Mouse (Mus musculus) heart, embryonic 12.5 days (tissue): ENCODE measurements around the gene Map1b. TPM values are rescaled to one million over a fixed set of nuclear protein-coding genes. Genes with fewer than 3 reads are reported as not detected.
A peak's percentile ranks its signal among the peaks of the same experiment; 100 is the strongest.

Experiments
- ATAC-seq: fragments of 200-750 bp; cut with Nextera tagmentation; 2 replicates; pipeline ENCODE4 v1.8.0; 2017; ENCODE audit warnings: moderate TSS enrichment, moderate library complexity; ENCODE audit not compliant: insufficient number of reproducible peaks, low FRiP score
- H3K27ac ChIP-seq: fragments of 300-500 bp; sonication (generic); 2 replicates; pipeline ENCODE4 v1.5.1; 2016; ENCODE audit warnings: mild to moderate bottlenecking, moderate library complexity; ENCODE audit not compliant: poor library complexity, severe bottlenecking
- H3K27me3 ChIP-seq: fragments of 300-500 bp; sonication (generic); replicated peaks from 2 replicates; pipeline ENCODE4 v1.6.1; 2016; ENCODE audit warnings: mild to moderate bottlenecking, moderate library complexity
- H3K36me3 ChIP-seq: fragments of 300-500 bp; sonication (generic); 2 replicates; pipeline ENCODE4 v1.6.1; 2016; ENCODE audit warnings: mild to moderate bottlenecking, moderate library complexity
- H3K4me1 ChIP-seq: fragments of 300-500 bp; sonication (generic); replicated peaks from 2 replicates; pipeline ENCODE4 v1.6.1; 2016; ENCODE audit warnings: mild to moderate bottlenecking
- H3K4me2 ChIP-seq: fragments of 300-500 bp; sonication (generic); 2 replicates; pipeline ENCODE4 v1.6.1; 2016; ENCODE audit warnings: mild to moderate bottlenecking, moderate library complexity
- H3K4me3 ChIP-seq: fragments of 300-500 bp; sonication (generic); 2 replicates; pipeline ENCODE4 v1.5.1; 2016; ENCODE audit warnings: mild to moderate bottlenecking
- H3K9ac ChIP-seq: fragments of 300-500 bp; sonication (generic); 2 replicates; pipeline ENCODE4 v1.6.1; 2016; ENCODE audit warnings: mild to moderate bottlenecking, moderate library complexity
- H3K9me3 ChIP-seq: fragments of 300-500 bp; sonication (generic); replicated peaks from 2 replicates; pipeline ENCODE4 v1.6.1; 2016; ENCODE audit warnings: mild to moderate bottlenecking, moderate library complexity
- WGBS: fragments of 180-500 bp; shearing (Covaris S2); methylation state at CpG from one replicate; pipeline ENCODE4 v1.1.7; 2016; 5-methylcytosine and 5-hydroxymethylcytosine counted together
- polyA plus RNA-seq: library from polyadenylated mRNA; unstranded; fragments of >200 nt; fragmentation: Nextera tagmentation; extraction: Ambion mirVana; gene quantifications from 2 replicates; pipeline ENCODE4 v1.2.1, GENCODE M21; 2016

The Map1b gene
- polyA plus RNA-seq, 1 experiment from 2014 or later = 151 TPM

GRCm38 (mm10) chr13:99485861-99486260 is 30.5 kb downstream of the Map1b start:
- no peak overlapping the region for H3K4me2 ChIP-seq
- H3K9me3 ChIP-seq = no peaks in the 10 kb centered on the region
- H3K4me1 ChIP-seq = peaks cover 37% of the 10 kb centered on the region
- 93% methylated on average over 9 of the region's 9 CpGs for WGBS
- H3K27me3 ChIP-seq = no peaks in the 10 kb centered on the region
- no peak overlapping the region for H3K9ac ChIP-seq
- no peak for ATAC-seq
- H3K27ac ChIP-seq = no peak overlapping the region
- peaks cover 20% of the 10 kb centered on the region for H3K36me3 ChIP-seq
- H3K4me3 ChIP-seq = no peak overlapping the region

- H3K36me3 ChIP-seq = peaks cover 20% of the 10 kb centered on the region
- H3K27ac ChIP-seq = no peak overlapping the region
- no peak for ATAC-seq
Measured at GRCm38 (mm10) chr13:99485331-99485733, 31.0 kb downstream of the Map1b start.

GRCm38 (mm10) chr13:99484905-99485304 is 31.4 kb downstream of the Map1b start:
- no peak overlapping the region for H3K4me2 ChIP-seq
- WGBS = 59% methylated on average over 10 of the region's 10 CpGs
- peaks cover 37% of the 10 kb centered on the region for H3K4me1 ChIP-seq
- H3K9ac ChIP-seq = no peak overlapping the region
- peaks cover 16% of the 10 kb centered on the region for H3K36me3 ChIP-seq
- H3K27ac ChIP-seq = no peak overlapping the region
- H3K9me3 ChIP-seq = no peaks in the 10 kb centered on the region
- no peaks in the 10 kb centered on the region for H3K27me3 ChIP-seq
- ATAC-seq = no peak
- H3K4me3 ChIP-seq = no peak overlapping the region

More at GRCm38 (mm10) chr13:99485331-99485733, 31.0 kb downstream of the Map1b start:
- Histone ChIP-seq H3K9me3 (no peaks in the 10 kb centered on the region), H3K9ac (no peak overlapping the region), H3K4me2 (no peak overlapping the region), H3K4me1 (peaks cover 37% of the 10 kb centered on the region), H3K4me3 (no peak overlapping the region), H3K27me3 (no peaks in the 10 kb centered on the region)
- WGBS = 71% methylated on average over 7 of the region's 7 CpGs

GRCm38 (mm10) chr13:99483433-99483832 is 32.9 kb downstream of the Map1b start:
- Histone ChIP-seq H3K27ac (no peak overlapping the region), H3K4me1 (peaks cover 37% of the 10 kb centered on the region), H3K4me2 (no peak overlapping the region), H3K9me3 (no peaks in the 10 kb centered on the region), H3K27me3 (no peaks in the 10 kb centered on the region), H3K4me3 (no peak overlapping the region), H3K36me3 (peaks cover 21% of the 10 kb centered on the region), H3K9ac (no peak overlapping the region)
- no peak for ATAC-seq

GRCm38 (mm10) chr13:99475488-99475887 is 40.9 kb downstream of the Map1b start:
- no peak overlapping the region for H3K9ac ChIP-seq
- peaks cover 18% of the 10 kb centered on the region for H3K4me1 ChIP-seq
- no peaks in the 10 kb centered on the region for H3K27me3 ChIP-seq
- no peaks in the 10 kb centered on the region for H3K9me3 ChIP-seq
- WGBS = 21% methylated on average over 6 of the region's 6 CpGs
- 0 out of 2 replicates have a peak, but pooled peaks have one; percentile 40 for ATAC-seq
- peaks cover 18% of the 10 kb centered on the region for H3K36me3 ChIP-seq
- H3K27ac ChIP-seq = peak overlapping the region; percentile 60
- H3K4me2 ChIP-seq = peak overlapping the region; percentile 46
- H3K4me3 ChIP-seq = no peak overlapping the region

- peak overlapping the region; percentile 20 for H3K27ac ChIP-seq
- H3K9me3 ChIP-seq = no peaks in the 10 kb centered on the region
- H3K4me3 ChIP-seq = no peak overlapping the region
- H3K4me1 ChIP-seq = peaks cover 18% of the 10 kb centered on the region
- H3K36me3 ChIP-seq = peaks cover 22% of the 10 kb centered on the region
- no peak for ATAC-seq
- H3K9ac ChIP-seq = no peak overlapping the region
- H3K27me3 ChIP-seq = no peaks in the 10 kb centered on the region
- peak overlapping the region; percentile 20; the same call in 1 of the 2 replicates for H3K4me2 ChIP-seq
- WGBS = 33% methylated on average over 5 of the region's 5 CpGs
Measured at GRCm38 (mm10) chr13:99475033-99475432, 41.3 kb downstream of the Map1b start.

- H3K27me3 ChIP-seq = no peaks in the 10 kb centered on the region
- H3K4me3 ChIP-seq = no peak overlapping the region
- H3K27ac ChIP-seq = no peak overlapping the region
- H3K4me1 ChIP-seq = peaks cover 18% of the 10 kb centered on the region
- H3K36me3 ChIP-seq = peaks cover 22% of the 10 kb centered on the region
- H3K4me2 ChIP-seq = no peak overlapping the region
- no peak for ATAC-seq
- no peaks in the 10 kb centered on the region for H3K9me3 ChIP-seq
- H3K9ac ChIP-seq = no peak overlapping the region
- 90% methylated on average over 7 of the region's 7 CpGs for WGBS
Measured at GRCm38 (mm10) chr13:99474108-99474507, 42.2 kb downstream of the Map1b start.

GRCm38 (mm10) chr13:99472028-99472427 is 44.3 kb downstream of the Map1b start:
- Histone ChIP-seq H3K9ac (no peak overlapping the region), H3K4me1 (peaks cover 27% of the 10 kb centered on the region), H3K36me3 (peaks cover 17% of the 10 kb centered on the region), H3K4me2 (no peak overlapping the region), H3K9me3 (no peaks in the 10 kb centered on the region), H3K4me3 (no peak overlapping the region), H3K27ac (no peak overlapping the region), H3K27me3 (no peaks in the 10 kb centered on the region)
- ATAC-seq = no peak
- WGBS = 84% methylated on average over 9 of the region's 9 CpGs

- H3K9ac ChIP-seq = no peak overlapping the region
- no peak overlapping the region for H3K4me2 ChIP-seq
- peaks cover 15% of the 10 kb centered on the region for H3K4me1 ChIP-seq
- WGBS = 91% methylated on average over 7 of the region's 7 CpGs
- peaks cover 17% of the 10 kb centered on the region for H3K36me3 ChIP-seq
- ATAC-seq = no peak
- H3K9me3 ChIP-seq = no peaks in the 10 kb centered on the region
- no peak overlapping the region for H3K27ac ChIP-seq
- H3K4me3 ChIP-seq = no peak overlapping the region
- H3K27me3 ChIP-seq = no peaks in the 10 kb centered on the region
Measured at GRCm38 (mm10) chr13:99470084-99470483, 46.3 kb downstream of the Map1b start.

- Histone ChIP-seq H3K27ac (no peak overlapping the region), H3K36me3 (peaks cover 17% of the 10 kb centered on the region), H3K4me2 (no peak overlapping the region), H3K27me3 (no peaks in the 10 kb centered on the region), H3K4me3 (no peak overlapping the region), H3K9ac (no peak overlapping the region), H3K4me1 (peaks cover 9% of the 10 kb centered on the region; the same call in 1 of the 2 replicates), H3K9me3 (no peaks in the 10 kb centered on the region)
- no peak for ATAC-seq
- WGBS = 82% methylated on average over 2 of the region's 2 CpGs
Measured at GRCm38 (mm10) chr13:99468267-99468666, 48.1 kb downstream of the Map1b start.

GRCm38 (mm10) chr13:99466811-99467315 is 49.5 kb downstream of the Map1b start:
- H3K4me3 ChIP-seq = no peak overlapping the region
- no peak overlapping the region for H3K4me2 ChIP-seq
- no peaks in the 10 kb centered on the region for H3K27me3 ChIP-seq
- 66% methylated on average over 6 of the region's 6 CpGs for WGBS
- H3K36me3 ChIP-seq = peaks cover 20% of the 10 kb centered on the region
- H3K9ac ChIP-seq = no peak overlapping the region
- no peak overlapping the region for H3K27ac ChIP-seq
- H3K9me3 ChIP-seq = no peaks in the 10 kb centered on the region
- peaks cover 9% of the 10 kb centered on the region; the same call in 1 of the 2 replicates for H3K4me1 ChIP-seq
- no peak for ATAC-seq

GRCm38 (mm10) chr13:99466064-99466463 is 50.3 kb downstream of the Map1b start:
- Histone ChIP-seq H3K27ac (no peak overlapping the region), H3K36me3 (peaks cover 19% of the 10 kb centered on the region), H3K27me3 (no peaks in the 10 kb centered on the region), H3K4me3 (no peak overlapping the region), H3K9ac (no peak overlapping the region), H3K4me1 (peaks cover 9% of the 10 kb centered on the region; the same call in 1 of the 2 replicates), H3K4me2 (no peak overlapping the region), H3K9me3 (no peaks in the 10 kb centered on the region)
- 70% methylated on average over 2 of the region's 2 CpGs for WGBS
- no peak; the same call in 1 of the 2 replicates for ATAC-seq
